Mouse (Mus musculus) G1E (cell line): ENCODE results near the gene Slc30a9. TPM values are rescaled to one million over a fixed set of nuclear protein-coding genes. Genes with fewer than 3 reads are reported as not detected.

Source experiments
- ATAC-seq: 2 replicates; pipeline ENCODE4 v1.8.0; 2016; ENCODE audit warnings: mild to moderate bottlenecking; ENCODE audit not compliant: insufficient number of reproducible peaks, poor library complexity, low FRiP score, severe bottlenecking; ENCODE audit errors: extremely low read depth
- DNase-seq: peaks from one replicate; pipeline ENCODE4 v3.0.0; 2012; ENCODE audit warnings: low spot score
- H3K27me3 ChIP-seq: 2 replicates; pipeline ENCODE4 v1.6.1; 2012; ENCODE audit warnings: mild to moderate bottlenecking, low read length, inconsistent platforms; ENCODE audit not compliant: insufficient read depth
- H3K36me3 ChIP-seq: replicated peaks from 2 replicates; pipeline ENCODE3; 2012; ENCODE audit warnings: mild to moderate bottlenecking, inconsistent platforms
- H3K4me1 ChIP-seq: 2 replicates; pipeline ENCODE4 v1.6.1; 2012; ENCODE audit warnings: low read depth, low read length, inconsistent platforms, mixed read lengths; ENCODE audit not compliant: insufficient read depth
- H3K4me3 ChIP-seq: 2 replicates; pipeline ENCODE4 v1.5.1; 2012; ENCODE audit warnings: low read depth, mild to moderate bottlenecking, inconsistent platforms, low read length, moderate library complexity, mixed read lengths
- H3K9me3 ChIP-seq: replicated peaks from 2 replicates; pipeline ENCODE4 v1.6.1; 2012; ENCODE audit warnings: inconsistent platforms
- CTCF ChIP-seq: IDR thresholded peaks from 2 replicates; pipeline ENCODE4 v1.5.1; 2012; ENCODE audit warnings: low read depth, low read length, inconsistent platforms, mixed read lengths
- GATA1 ChIP-seq: IDR thresholded peaks from 2 replicates; pipeline ENCODE4 v1.6.1; 2012; ENCODE audit warnings: borderline replicate concordance, low read length, inconsistent platforms, mixed read lengths
- GATA2 ChIP-seq: IDR thresholded peaks from 2 replicates; pipeline ENCODE4 v1.6.1; 2012; ENCODE audit warnings: low read depth, low read length, inconsistent platforms, borderline replicate concordance
- POLR2AphosphoS5 ChIP-seq: IDR thresholded peaks from 2 replicates; pipeline ENCODE4 v1.6.1; 2012; ENCODE audit warnings: low read depth, low read length, inconsistent platforms; ENCODE audit not compliant: insufficient replicate concordance
- TAL1 ChIP-seq: conservative IDR thresholded peaks from 2 replicates; pipeline ENCODE4 v1.6.1; 2012; ENCODE audit warnings: low read depth, low read length, inconsistent platforms, mixed read lengths
- polyA plus RNA-seq: library from polyadenylated mRNA; stranded (reverse); fragments of >175 nt; gene quantifications from 2 replicates; pipeline ENCODE4 v1.2.3, GENCODE M21; 2012
- total RNA-seq, 2 experiments: library from RNA; stranded (forward) in 1 of 2; stranded (reverse) in 1 of 2; fragments of 200-1000 nt in 1 of 2; fragments of >200 nt in 1 of 2; fragmentation: Nextera tagmentation in 1 of 2; gene quantifications; 2 replicates each; pipeline ENCODE4 v1.2.3; 2014 to 2017

Gene Slc30a9
- total and polyA plus RNA-seq, 3 experiments, result 9.3 to 109 (median 103) TPM

DNA sequence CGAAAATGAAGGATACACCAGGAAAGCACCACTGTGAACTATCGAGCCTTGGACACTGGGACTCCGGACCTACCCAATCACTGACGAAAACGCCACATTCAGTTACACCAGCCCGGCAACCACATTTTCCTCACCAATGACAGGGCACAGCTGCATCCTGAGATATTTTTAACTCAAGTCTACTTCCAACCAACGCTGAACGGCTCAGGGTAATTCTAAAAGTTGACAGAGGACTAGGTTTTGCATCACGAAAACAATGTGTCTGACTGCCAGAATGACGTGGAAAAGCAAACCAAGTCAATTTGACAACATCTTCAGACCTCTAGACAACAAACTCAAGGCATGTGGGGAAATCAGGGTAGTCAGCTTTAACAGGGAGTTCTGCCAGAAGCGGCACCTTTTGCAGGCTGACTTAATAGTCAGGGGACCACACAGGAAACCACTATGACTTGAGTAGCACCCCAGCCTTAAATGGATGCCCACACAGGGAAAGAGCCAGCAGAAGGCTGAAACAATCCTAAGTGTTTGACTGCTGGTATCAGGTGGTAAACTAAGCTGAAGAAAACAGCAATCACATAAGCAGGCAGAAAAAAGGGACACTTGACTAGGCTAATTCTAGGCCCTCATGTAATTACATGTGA is 88.6 kb downstream of the Slc30a9 start:
- Histone ChIP-seq H3K27me3 (no peaks in the 10 kb centered on the region; the same call in 1 of the 2 replicates), H3K4me3 (no peak overlapping the region), H3K36me3 (no peaks in the 10 kb centered on the region), H3K4me1 (no peaks in the 10 kb centered on the region), H3K9me3 (no peaks in the 10 kb centered on the region)
- ATAC-seq (no peak), DNase-seq (no peak)
- no peak for TF ChIP-seq GATA2
- TF ChIP-seq GATA1, result no peak
- no peak for TF ChIP-seq CTCF
- no peak for TF ChIP-seq POLR2AphosphoS5
- TF ChIP-seq TAL1, result no peak

DNA sequence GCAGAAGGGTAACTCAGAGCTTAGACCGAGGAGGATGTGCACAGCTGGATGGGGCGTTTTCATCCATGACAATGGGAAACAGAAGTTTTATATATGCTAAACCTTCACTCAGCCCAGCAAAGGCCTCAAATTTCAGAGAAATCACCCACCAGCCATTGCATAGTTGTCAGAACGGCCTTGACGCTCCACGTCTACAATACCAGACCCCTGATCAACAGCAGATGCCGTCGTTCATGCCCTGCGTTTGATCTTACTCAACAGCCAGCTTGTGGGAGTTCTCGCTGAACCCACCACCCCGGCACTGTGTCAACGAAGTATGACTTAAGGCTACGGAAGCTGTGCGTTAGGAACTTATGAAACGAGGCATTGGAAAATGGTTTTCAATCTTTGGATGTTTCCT is 90.4 kb downstream of the Slc30a9 start:
- no peak for TF ChIP-seq CTCF
- TF ChIP-seq GATA2, result no peak
- no peak for TF ChIP-seq TAL1
- TF ChIP-seq POLR2AphosphoS5, result no peak
- TF ChIP-seq GATA1, result no peak
- Histone ChIP-seq H3K27me3 (no peaks in the 10 kb centered on the region; the same call in 1 of the 2 replicates), H3K36me3 (no peaks in the 10 kb centered on the region), H3K4me1 (no peaks in the 10 kb centered on the region), H3K9me3 (no peaks in the 10 kb centered on the region), H3K4me3 (no peak overlapping the region)
- DNase-seq (no peak), ATAC-seq (no peak)

DNA sequence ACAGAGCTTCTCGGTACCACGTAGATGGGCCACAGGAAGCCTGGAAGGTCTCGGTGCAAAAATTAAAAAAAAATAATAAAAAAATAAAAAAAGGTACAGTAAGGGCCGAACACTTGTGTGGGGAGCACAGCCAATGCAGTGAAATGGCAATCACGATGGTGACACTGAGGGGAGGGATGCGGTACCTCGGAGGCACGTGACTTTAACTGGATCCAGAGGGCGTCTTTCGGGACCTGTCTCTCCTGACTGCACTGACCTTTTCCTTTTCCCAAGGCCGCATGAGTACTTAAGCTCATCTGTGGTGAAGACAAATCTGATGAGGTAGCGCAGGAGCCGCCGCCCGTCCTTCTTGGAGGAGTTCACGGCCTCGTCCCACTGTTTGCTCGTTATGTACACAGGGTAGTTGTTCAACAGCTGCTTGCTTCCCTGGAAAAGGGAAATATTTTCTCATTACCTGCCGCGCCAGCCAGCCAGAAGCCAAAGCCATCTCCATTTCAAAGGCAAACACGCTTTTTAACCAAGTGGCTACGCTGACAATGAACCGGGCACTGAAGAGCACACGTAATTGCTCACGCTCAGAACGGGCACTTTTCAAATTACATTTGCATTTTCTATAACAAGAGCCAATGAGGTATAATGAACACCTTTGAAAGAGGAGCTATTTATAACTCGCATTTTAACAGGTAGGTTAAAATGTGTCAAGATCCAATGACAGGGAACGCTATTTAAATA is 93.3 kb downstream of the Slc30a9 start:
- DNase-seq (no peak), ATAC-seq (no peak)
- H3K9me3 ChIP-seq, result no peaks in the 10 kb centered on the region
- no peaks in the 10 kb centered on the region; the same call in 1 of the 2 replicates for H3K27me3 ChIP-seq
- no peaks in the 10 kb centered on the region for H3K36me3 ChIP-seq
- no peak overlapping the region for H3K4me3 ChIP-seq
- peaks cover 5% of the 10 kb centered on the region for H3K4me1 ChIP-seq
- no peak for TF ChIP-seq TAL1
- TF ChIP-seq POLR2AphosphoS5, result no peak
- no peak for TF ChIP-seq GATA2
- TF ChIP-seq CTCF, result no peak
- TF ChIP-seq GATA1, result no peak

DNA sequence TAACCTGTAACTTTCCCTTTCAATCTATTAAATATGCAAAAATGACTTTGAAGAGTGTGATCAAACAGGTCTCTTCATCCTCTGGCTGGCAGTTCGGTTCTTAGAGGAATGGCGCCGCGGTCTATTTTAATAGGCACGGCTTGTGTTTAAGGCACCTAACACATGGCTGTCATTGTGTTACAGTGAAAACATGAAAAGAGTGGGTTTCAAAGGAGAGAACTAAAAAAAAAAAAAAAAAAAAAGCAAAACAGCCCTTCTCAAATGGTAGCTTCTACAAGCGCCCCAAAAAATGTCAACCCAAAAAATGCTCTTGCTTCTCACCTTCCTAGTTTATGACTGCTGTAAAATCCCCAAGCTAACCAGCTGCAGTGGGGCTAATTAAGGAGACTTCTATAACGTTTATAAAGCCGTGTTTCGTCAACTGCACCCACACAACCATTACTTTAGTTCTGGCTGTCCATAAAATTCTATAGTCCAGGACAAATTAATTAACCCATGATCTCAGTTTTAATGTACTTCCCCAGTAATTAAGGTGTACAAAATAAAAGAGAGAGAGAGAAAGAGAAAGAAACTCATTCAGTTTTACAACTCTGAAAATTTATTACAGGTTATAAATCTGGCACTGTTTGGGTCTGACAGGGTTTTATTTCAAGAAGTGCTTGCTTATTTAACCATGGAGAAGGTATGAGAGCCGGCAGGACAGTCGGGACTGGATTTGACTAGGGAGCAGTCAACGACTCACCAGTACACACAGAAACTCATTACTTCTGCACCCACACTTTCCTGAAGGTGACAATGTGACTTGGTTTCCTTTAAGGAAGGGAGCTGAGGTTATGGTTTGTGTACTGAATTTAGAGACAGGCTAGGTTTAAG is 94.1 kb downstream of the Slc30a9 start:
- DNase-seq, result no peak
- no peaks in the 10 kb centered on the region; the same call in 1 of the 2 replicates for H3K27me3 ChIP-seq
- no peaks in the 10 kb centered on the region for H3K9me3 ChIP-seq
- no peak for ATAC-seq
- TF ChIP-seq TAL1 (no peak), GATA1 (no peak), CTCF (no peak), GATA2 (no peak), POLR2AphosphoS5 (no peak)
- no peaks in the 10 kb centered on the region for H3K36me3 ChIP-seq
- H3K4me1 ChIP-seq, result peaks cover 5% of the 10 kb centered on the region
- no peak overlapping the region for H3K4me3 ChIP-seq

DNA sequence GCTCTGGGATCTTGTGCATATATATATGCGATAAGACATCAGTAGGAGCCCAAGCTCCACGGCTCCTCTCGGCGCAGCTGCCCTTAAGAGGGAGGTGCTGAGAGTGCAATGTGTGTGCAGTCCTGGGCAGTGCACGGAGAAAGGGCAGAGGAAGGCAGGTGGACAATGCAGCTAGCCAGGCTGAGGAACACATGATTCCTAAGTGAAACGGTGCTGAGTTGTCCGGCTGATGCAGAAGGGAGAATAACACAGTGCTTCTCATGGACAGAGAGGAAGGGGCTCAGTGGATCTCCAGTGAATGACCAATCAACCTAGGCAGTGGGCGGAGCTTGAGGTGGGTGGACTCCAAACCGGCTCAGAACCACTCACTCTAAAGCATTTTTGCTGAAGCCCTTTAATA is 94.9 kb downstream of the Slc30a9 start:
- DNase-seq (no peak), ATAC-seq (no peak)
- Histone ChIP-seq H3K36me3 (no peaks in the 10 kb centered on the region), H3K4me1 (peaks cover 5% of the 10 kb centered on the region), H3K9me3 (no peaks in the 10 kb centered on the region), H3K27me3 (no peaks in the 10 kb centered on the region; the same call in 1 of the 2 replicates), H3K4me3 (no peak overlapping the region)
- TF ChIP-seq POLR2AphosphoS5 (no peak), GATA1 (no peak), GATA2 (no peak), CTCF (no peak), TAL1 (no peak)

DNA sequence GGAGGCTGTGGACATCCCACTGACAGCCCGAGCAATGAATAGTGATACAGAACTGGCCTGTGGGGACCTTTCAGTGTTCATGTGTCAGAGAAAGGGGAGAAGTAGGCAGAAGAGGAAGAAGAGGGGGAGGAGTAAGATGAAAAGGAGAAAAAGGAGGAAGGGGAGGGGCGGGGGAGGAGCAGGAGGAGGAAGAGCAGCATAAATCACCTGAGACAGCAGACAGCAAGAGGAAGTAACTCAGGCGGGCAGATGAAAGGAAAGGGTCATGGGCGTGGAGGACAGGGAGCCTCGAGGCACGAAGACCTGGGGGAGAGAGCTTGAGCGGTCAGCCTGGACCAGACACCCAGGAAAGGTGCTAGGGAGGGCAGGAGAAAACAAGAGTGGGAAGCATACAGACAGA is 97.6 kb downstream of the Slc30a9 start:
- Histone ChIP-seq H3K4me1 (peaks cover 5% of the 10 kb centered on the region), H3K9me3 (no peaks in the 10 kb centered on the region), H3K36me3 (no peaks in the 10 kb centered on the region), H3K4me3 (no peak overlapping the region), H3K27me3 (no peaks in the 10 kb centered on the region; the same call in 1 of the 2 replicates)
- ATAC-seq (no peak), DNase-seq (no peak)
- TF ChIP-seq POLR2AphosphoS5, result no peak
